Mouse (Mus musculus) adrenal gland (tissue): ENCODE measurements around the gene Psg26.
"Not testable (repeated sequence)": the region's sequence is repeated elsewhere in the genome, so short reads cannot be mapped to it uniquely, and the experiment has no call there.

Source experiments
- intact Hi-C: fragments of 180-260 bp; cut with DNase I; formaldehyde crosslinking; loops from one replicate; pipeline ENCODE4 v1.15.1; 2025
- long read RNA-seq, 2 experiments: library from polyadenylated mRNA; unstranded; transcript quantifications; one replicate each; pipeline ENCODE4 v2.0.0; 2020; ENCODE audit warnings: borderline replicate concordance in 1 of 2; ENCODE audit not compliant: insufficient replicate concordance in 1 of 2

The Psg26 gene
- long read RNA-seq, experiment 1, result 0 reads
- long read RNA-seq, experiment 2, result 0 reads

DNA sequence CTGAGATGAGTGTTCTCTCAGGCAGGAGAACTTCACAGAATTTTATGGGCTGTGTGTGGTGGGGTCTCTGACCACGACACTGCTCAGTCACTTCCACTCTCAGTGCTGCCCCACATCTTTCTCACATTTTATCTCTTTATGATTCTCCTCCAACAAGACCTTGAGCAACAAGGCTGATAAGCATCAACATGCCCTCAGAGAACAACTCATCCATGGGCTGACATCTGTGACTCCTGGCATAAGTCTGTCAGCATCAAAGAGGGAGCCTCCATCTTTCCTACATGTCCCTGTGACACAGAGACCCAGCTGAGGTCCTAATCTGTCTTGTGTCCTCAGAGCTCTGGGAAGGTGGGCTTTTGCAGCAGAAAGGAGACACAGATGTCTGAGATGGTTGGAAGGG, at the start of gene Psg26:
Gene Psg26, minus strand, starts transcription at position 101 of the 400 bp plus-strand sequence.
- intact Hi-C loops, result no loop called here

DNA sequence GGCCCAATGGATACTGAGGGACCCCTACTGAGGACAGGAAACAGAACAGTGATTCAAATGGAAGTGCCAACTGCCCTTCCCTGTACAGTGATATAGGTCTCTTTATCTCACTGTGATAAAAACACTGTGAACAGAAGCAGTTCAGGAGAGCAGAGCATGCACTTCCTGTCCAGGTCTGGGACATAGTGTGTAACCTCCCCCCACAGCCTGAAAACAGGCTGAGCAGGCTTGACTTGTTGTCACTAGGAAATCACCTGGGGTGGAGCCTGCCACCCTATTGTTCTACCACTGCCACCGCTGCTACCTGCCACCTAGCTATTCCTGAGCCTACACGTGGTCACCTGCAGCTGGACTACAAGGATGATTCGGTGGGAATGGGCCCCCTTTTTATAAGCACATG, 49.4 kb upstream of the Psg26 start:
- intact Hi-C loops, result no loop called here

DNA sequence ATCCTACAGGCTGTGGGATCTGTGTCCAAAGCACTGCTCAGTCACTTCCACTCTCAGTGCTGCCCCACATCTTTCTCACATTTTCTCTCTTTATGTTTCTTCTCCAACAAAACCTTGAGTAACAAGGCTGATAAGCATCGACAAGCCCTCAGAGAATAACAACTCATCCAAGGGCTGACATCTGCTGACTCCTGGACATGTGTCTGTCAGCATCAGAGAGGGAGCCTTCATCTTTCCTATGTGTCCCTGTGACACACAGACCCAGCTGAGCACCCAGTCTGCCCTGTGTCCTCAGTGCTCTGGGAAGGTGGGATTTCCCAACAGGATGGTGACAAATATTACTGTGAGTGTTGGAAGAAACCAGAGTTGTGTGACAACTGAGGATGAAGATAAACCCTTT, 48.2 kb upstream of the Psg26 start, which contains the start of gene Psg25:
Gene Psg25, minus strand, starts transcription at position 101 of the 400 bp plus-strand sequence.
- intact Hi-C loops, result no loop called here

DNA sequence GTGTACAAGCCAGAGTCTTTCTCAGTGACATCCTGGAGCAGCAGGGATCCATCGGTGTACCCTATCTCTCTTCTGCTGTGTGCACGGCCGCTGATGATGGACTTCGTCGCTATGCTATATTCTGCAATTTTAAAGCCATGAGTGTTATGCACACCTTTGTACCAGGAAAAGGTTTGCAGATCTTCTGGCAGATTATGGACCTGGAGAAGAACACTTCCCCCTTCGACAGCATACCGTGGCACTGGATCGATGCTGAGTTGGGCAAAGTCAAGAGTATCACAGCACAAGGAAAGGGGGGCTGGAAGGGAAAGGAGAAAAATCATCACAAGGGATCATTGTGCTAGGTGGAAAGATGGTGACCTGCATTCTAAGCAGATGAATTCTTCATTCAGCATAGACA, 40.7 kb upstream of the Psg26 start:
- intact Hi-C loops, result no loop called here

DNA sequence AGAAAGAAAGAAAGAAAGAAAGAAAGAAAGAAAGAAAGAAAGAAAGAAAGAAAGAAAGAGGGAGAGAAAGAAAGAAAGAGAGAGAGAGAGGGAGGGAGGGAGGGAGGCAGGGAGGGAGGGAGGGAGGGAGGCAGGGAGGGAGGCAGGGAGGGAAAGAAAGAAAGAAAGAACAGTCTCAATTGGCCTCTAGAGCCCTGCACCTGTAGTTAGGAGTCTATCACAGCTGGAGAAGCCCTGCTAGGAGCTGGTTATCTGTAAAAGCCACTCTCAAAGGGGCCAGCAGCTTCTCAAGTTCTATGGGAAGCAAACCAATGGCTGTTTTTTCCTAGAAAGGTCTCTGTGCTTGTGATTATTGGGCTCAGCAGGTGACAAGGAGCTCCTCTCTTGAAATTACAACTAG, 28.9 kb upstream of the Psg26 start:
- intact Hi-C loops, result not testable (repeated sequence)

DNA sequence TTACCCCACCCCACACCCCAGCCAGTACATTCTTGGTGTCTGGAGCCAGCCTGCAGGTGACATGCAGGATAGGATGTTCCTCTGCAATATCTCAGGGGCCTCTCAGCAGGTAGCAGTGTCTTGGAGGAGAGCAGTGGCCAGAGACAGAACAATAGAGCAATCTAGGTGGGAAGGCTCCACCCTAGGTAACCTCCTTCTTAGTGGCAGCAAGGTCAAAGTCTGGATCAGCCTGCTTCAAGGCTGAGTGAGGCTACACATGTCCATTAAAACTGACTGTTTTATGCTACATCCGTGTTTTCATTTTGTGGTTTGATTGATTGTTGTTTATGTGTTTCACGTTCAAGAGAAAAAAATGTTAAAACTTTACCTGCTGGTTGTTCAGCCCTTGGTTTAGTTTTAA, 28.4 kb upstream of the Psg26 start:
- intact Hi-C loops, result not testable (repeated sequence)

DNA sequence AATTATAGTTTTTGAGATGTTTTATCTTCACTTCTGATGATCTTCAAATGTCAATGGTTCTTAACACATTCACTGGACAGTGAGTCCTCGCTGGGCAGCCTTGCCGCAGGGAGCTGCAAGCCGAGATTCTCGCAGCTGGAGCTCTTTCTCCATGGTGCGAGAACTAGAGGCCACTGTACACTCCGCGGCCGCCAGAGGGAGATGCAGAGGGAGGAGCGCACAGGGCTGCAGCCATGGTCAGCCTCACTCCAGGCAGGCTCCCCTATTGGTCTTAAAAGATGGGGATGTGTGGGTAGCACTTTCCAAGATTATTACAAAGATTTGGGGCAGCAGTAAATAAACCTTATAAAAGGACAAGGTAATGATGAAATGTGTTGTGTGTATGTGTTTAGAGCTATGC, 27.5 kb upstream of the Psg26 start:
- intact Hi-C loops, result no loop called here

DNA sequence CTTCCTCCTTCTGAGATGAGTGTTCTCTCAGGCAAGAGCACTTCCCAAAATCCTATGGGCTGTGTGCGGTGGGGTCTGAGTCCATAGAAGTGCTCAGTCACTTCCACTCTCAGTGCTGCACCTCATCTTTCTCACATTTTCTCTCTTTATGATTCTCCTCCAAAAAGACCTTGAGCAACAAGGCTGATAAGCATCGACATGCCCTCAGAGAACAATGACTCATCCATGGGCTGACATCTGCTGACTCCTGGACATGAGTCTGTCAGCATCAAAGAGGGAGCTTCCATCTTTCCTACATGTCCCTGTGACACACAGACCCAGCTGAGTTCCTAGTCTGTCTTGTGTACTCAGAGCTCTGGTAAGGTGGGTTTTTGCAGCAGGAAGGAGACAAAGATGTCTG, 52.0 kb downstream of the Psg26 start, which contains the start of gene Psg28:
Gene Psg28, minus strand, starts transcription at position 101 of the 400 bp plus-strand sequence.
- intact Hi-C loops, result loop anchor here (5.0 kb wide), 1 partner anchor 75 kb away; the partner anchor contains the start of gene Psg18
